Mouse (Mus musculus): ENCODE measurements around the gene Teddm1b.
A peak's percentile ranks its signal among the peaks of the same experiment; 100 is the strongest.

Teddm1b gene

GRCm38 (mm10) chr1:153900860-153901730 lies 26.9 kb downstream of the Teddm1b start:
- peak; percentile 12 for DNase-seq (ENCODE audit: low read depth, low spot score)

GRCm38 (mm10) chr1:153903006-153903405 lies 28.9 kb downstream of the Teddm1b start:
- no peak for DNase-seq (ENCODE audit: low read depth, low spot score)

- no peak for DNase-seq (ENCODE audit: low read depth, low spot score)
These were observed 30.1 kb downstream of the Teddm1b start for GRCm38 (mm10) chr1:153904236-153904635.

GRCm38 (mm10) chr1:153905884-153906283 lies 31.7 kb downstream of the Teddm1b start:
- DNase-seq (ENCODE audit: low read depth, low spot score), result no peak

- no peak for DNase-seq (ENCODE audit: low read depth, low spot score)
These were observed 34.1 kb downstream of the Teddm1b start for GRCm38 (mm10) chr1:153908208-153908607.

DNA sequence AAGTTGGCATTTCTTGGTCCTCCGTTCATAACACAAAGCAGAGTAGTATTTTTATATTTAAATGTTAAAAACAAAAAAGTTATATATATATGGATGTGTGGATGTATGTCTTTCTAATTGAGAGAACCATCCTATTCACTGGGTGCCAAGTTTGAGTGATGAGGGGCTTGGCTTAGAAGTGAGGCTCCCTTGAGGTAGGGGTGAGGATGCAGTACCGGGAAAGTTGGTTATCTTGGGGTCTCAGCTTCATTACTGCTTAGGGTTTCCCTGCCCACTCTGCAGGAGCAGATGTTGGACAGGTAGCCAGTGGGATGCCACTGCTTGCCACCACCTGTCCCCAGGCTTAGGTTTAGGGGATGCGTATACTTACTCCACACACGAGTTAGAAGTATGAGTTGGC lies 34.6 kb downstream of the Teddm1b start:
- DNase-seq (ENCODE audit: low read depth, low spot score), result no peak

- DNase-seq (ENCODE audit: low read depth, low spot score), result no peak
These were observed 35.2 kb downstream of the Teddm1b start for GRCm38 (mm10) chr1:153909213-153909962.

DNA sequence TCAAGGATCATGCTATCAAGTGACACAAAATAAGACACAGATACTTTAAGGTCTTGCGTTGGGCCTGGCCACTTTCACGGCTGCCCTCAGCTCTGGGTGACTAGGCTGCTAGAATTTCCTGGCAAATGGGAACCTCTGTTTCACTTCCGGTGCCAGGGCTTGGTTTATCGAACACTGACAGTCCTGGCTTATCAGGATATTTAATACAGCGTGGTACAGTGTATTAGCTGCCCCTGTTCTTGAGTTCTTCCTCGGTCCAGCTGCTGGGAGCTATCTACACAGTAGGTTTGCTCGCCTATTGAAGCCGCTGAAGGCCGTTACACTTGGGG lies 35.8 kb downstream of the Teddm1b start:
- no peak for DNase-seq (ENCODE audit: low read depth, low spot score)

DNA sequence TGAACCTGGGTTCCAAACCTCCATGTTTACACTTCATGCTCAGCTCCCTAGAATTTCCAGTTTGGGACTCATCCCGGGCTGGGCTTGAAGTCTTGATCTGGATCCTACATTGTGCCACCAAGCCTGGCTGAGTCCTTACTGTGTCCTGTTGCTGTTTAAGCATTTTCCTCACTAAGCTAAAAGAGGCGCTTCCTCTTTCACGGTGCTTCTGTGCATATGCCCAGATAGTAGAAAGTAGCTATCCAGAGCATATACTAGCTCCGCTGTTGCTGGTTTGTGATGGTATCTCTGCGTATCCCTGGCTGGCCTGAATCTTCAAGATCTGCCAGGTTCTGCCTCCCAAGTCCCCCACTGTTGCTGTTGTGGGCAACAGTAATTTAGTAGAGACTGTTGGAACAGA lies 36.3 kb downstream of the Teddm1b start:
- no peak for DNase-seq (ENCODE audit: low read depth, low spot score)

DNA sequence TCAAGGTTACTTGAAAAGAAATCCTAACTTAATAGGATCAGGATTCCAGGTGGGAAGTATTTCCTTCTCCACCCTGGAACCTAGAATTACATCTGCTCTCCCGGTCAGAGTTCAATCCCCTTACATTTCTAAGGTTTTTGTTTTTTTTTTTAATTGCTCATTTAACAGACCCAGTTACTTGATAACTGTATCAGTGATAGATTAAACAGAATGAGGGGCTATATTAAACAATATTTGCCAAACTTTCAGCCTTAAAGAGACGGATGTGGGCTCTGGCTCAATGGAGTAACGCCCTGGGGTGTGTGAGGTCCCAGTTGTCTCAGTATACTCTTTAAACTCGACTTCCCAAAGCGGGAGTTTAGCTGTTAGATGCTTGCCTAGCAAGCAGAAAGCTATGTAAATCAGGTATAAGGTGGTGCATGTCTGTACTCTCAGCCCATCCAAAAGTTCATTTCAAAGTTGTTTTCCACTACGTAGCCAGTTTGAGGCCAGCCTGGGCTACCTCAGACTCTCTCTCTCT lies 37.2 kb downstream of the Teddm1b start:
- DNase-seq (ENCODE audit: low read depth, low spot score), result no peak

DNA sequence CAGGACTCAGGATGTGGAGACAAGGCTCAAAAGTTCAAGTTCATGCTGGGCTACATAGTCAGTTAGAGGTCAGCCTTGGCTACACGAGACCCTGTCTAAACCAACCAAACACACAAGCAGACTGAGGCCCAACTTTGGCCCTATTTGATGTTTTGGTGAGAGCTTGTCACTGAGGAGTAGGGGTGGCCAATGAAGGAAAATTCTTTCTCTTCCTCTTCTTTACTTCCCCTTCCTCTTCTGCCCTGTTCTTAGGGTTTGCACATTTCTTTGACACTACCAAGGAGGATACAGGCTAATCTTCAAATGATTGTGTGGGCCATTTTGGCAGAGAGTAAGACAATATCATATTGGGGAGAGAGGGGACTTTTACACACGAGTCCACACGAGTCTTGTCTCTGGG lies 39.7 kb downstream of the Teddm1b start:
- DNase-seq (ENCODE audit: low read depth, low spot score), result no peak

DNA sequence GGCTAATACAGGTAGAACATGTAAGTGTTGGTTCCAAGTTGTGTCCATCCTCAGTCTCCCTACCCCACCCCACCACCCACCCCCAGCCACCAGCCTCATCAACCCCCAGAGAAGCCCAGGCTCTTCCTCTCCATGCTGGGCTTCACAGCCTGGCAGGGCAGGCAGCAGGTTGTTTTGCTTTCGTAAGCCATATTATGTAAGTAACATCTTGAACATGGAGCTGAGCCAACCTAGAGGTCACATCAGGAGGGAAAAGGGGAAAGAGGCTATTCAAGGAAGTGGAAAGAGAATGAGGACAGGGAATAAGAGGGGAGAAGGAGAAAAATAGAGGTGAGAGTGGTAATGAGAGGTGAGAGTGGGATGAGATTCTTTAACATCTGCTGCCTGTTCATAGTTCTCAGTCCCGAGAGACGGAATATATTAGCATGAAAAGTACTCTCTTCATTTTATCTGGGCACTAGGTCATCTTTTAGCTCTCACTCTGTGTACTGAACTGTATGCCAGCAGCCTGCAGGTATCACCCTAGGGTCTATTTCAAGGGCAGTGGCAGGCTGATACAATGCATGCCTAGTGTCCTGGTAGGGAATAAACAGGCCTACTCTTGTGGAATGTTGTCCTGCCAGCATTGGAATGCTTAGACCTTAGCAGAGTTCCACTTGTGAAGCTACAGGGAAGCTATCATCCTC lies 44.5 kb downstream of the Teddm1b start:
- no peak for DNase-seq (ENCODE audit: low read depth, low spot score)

- no peak for DNase-seq (ENCODE audit: low read depth, low spot score)
These were observed 47.5 kb downstream of the Teddm1b start for GRCm38 (mm10) chr1:153921642-153922041.

DNA sequence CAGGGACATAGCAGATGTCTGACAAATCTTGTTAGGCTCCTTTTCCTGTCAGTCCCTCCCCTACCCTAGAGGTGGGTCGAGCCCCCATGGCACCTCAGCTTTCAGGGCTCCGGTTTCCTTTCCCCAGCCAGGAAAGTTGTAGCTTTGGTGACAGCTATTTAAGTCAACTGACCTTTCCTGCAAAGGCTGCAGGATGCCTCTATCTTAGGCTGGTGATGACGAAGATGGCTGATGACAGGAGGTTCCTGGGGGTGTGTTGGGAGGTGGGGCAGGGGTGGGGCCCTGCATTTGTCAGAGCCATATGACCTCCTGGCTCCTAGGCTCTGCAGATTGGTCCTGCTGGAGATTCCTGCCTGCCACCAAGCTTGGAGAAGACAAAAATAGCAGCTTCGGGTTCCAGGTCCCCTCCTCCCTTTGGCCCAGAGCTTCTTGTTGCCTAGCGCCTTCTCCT lies 48.5 kb downstream of the Teddm1b start:
- DNase-seq (ENCODE audit: low read depth, low spot score), result no peak

- DNase-seq (ENCODE audit: low read depth, low spot score), result no peak
These were observed 50.5 kb downstream of the Teddm1b start for GRCm38 (mm10) chr1:153924395-153925385.
